Mouse (Mus musculus): Measurements from ENCODE around the gene Dync1i2.

GRCm38 (mm10) chr2:71306357-71306756 is 94.9 kb downstream of the Dync1i2 start:
- TF ChIP-seq CTCF (IDR thresholded peaks at IDR 0.05; ENCODE audit: insufficient read depth, low read length) (no peak), POLR2A (IDR thresholded peaks at IDR 0.05; ENCODE audit: borderline replicate concordance, extremely low read depth, low read depth, low read length) (no peak)

Measured in lung, adult 2 months (tissue).